Mouse (Mus musculus) intestine, postnatal 0 days (tissue): ENCODE results near the gene Prrx2. TPM values are rescaled to one million over a fixed set of nuclear protein-coding genes. Genes with fewer than 3 reads are reported as not detected.
A peak's percentile ranks its signal among the peaks of the same experiment; 100 is the strongest.
"Not testable (repeated sequence)": the region's sequence is repeated elsewhere in the genome, so short reads cannot be mapped to it uniquely, and the experiment has no call there.

Source experiments
- ATAC-seq: fragments of 200-750 bp; cut with Nextera tagmentation; 2 replicates; pipeline ENCODE4 v1.8.0; 2017; ENCODE audit warnings: mild to moderate bottlenecking, moderate TSS enrichment, moderate library complexity
- H3K27ac ChIP-seq: fragments of 300-500 bp; sonication (generic); 2 replicates; pipeline ENCODE4 v1.5.1; 2014; ENCODE audit warnings: mild to moderate bottlenecking, low read depth, low read length, moderate library complexity
- H3K27me3 ChIP-seq: fragments of 300-500 bp; sonication (generic); replicated peaks from 2 replicates; pipeline ENCODE4 v1.6.1; 2014; ENCODE audit warnings: low read length, mixed read lengths; ENCODE audit not compliant: control insufficient read depth, insufficient read depth
- H3K36me3 ChIP-seq: fragments of 300-500 bp; sonication (generic); 2 replicates; pipeline ENCODE4 v1.6.1; 2014; ENCODE audit warnings: mild to moderate bottlenecking, moderate library complexity; ENCODE audit not compliant: control insufficient read depth, insufficient read depth
- H3K4me1 ChIP-seq: fragments of 300-500 bp; sonication (generic); replicated peaks from 2 replicates; pipeline ENCODE4 v1.6.1; 2014; ENCODE audit warnings: antibody characterized with exemption, low read length, mixed read lengths; ENCODE audit not compliant: control insufficient read depth, insufficient read depth
- H3K4me2 ChIP-seq: fragments of 300-500 bp; sonication (generic); replicated peaks from 2 replicates; pipeline ENCODE4 v1.6.1; 2014; ENCODE audit warnings: low read depth, mild to moderate bottlenecking, moderate library complexity
- H3K4me3 ChIP-seq: fragments of 300-500 bp; sonication (generic); 2 replicates; pipeline ENCODE4 v1.5.1; 2014; ENCODE audit warnings: low read depth, low read length
- H3K9ac ChIP-seq: fragments of 300-500 bp; sonication (generic); 2 replicates; pipeline ENCODE4 v1.6.1; 2014; ENCODE audit warnings: mild to moderate bottlenecking, low read depth, low read length
- H3K9me3 ChIP-seq: fragments of 300-500 bp; sonication (generic); 2 replicates; pipeline ENCODE4 v1.6.1; 2016; ENCODE audit warnings: mixed run types; ENCODE audit not compliant: control insufficient read depth
- CTCF ChIP-seq: sonication (generic); IDR thresholded peaks from 2 replicates; pipeline ENCODE4 v1.5.1; 2016; ENCODE audit warnings: low read depth, mild to moderate bottlenecking, control low read depth, antibody characterized with exemption, moderate library complexity
- WGBS: fragments of 180-500 bp; shearing (Covaris S2); extraction: QIAGEN DNeasy Blood & Tissue Kit; methylation state at CpG from one replicate; pipeline ENCODE4 v1.1.7; 2014; 5-methylcytosine and 5-hydroxymethylcytosine counted together
- polyA plus RNA-seq: library from polyadenylated mRNA; unstranded; fragments of >200 nt; fragmentation: Nextera tagmentation; extraction: Ambion mirVana; gene quantifications from 2 replicates; pipeline ENCODE4 v1.2.1, GENCODE M21; 2015

Prrx2 gene
- polyA plus RNA-seq, 1 experiment from 2014 or later = 0.74 TPM

- peak within 1 kb of the TSS; percentile 72 for H3K4me2 ChIP-seq
- peak; percentile 84 for TF ChIP-seq CTCF
- H3K9me3 ChIP-seq = no peaks in the 10 kb centered on the region
- H3K9ac ChIP-seq = peak within 1 kb of the TSS; percentile 26
- no peaks in the 10 kb centered on the region for H3K36me3 ChIP-seq
- no peaks in the 10 kb centered on the region for H3K27me3 ChIP-seq
- peak; percentile 55 for ATAC-seq
- WGBS = under 1% methylated on average over 23 of the region's 23 CpGs
- H3K4me1 ChIP-seq = 0 out of 2 replicates have a peak, but pooled peaks cover 4% of the 10 kb centered on the region
- H3K4me3 ChIP-seq = peak within 1 kb of the TSS; percentile 23
- peak within 1 kb of the TSS; percentile 35 for H3K27ac ChIP-seq
These were observed 94.8 kb downstream of the Prrx2 start, which contains the start of gene Ptges for GRCm38 (mm10) chr2:30929483-30930045. TSS of gene Ptges (minus strand) at chr2:30929863.

GRCm38 (mm10) chr2:30930846-30931245, 96.1 kb downstream of the Prrx2 start:
- not testable (repeated sequence) for H3K4me2 ChIP-seq, H3K36me3 ChIP-seq, H3K27ac ChIP-seq, H3K4me1 ChIP-seq, H3K9me3 ChIP-seq, H3K27me3 ChIP-seq, H3K4me3 ChIP-seq, H3K9ac ChIP-seq, ATAC-seq
- WGBS = 92% methylated on average over 2 of the region's 2 CpGs

Other genes with a start within 250 kb of the Prrx2 start
- 0.53 and 0.63 TPM in 2 replicates for gene Cstad, start 239.9 kb upstream of the Prrx2 start, polyA plus RNA-seq
- 0.58 and 0.60 TPM in 2 replicates for gene 1700001O22Rik, start 31.3 kb upstream of the Prrx2 start, polyA plus RNA-seq
- gene Ntmt1, start 27.1 kb upstream of the Prrx2 start, polyA plus RNA-seq = 45.3 and 50.5 TPM in 2 replicates
- gene Asb6, start 4.6 kb upstream of the Prrx2 start, polyA plus RNA-seq = 12.9 and 13.0 TPM in 2 replicates
- gene Ptges, start 94.9 kb downstream of the Prrx2 start, polyA plus RNA-seq = 2.8 and 3.6 TPM in 2 replicates
- 13.3 and 14.6 TPM in 2 replicates for gene Tor1b, start 118.0 kb downstream of the Prrx2 start, polyA plus RNA-seq
- 90.3 and 95.4 TPM in 2 replicates for gene Tor1a, start 133.0 kb downstream of the Prrx2 start, polyA plus RNA-seq
- 28.2 and 29.3 TPM in 2 replicates for gene BC005624, start 147.2 kb downstream of the Prrx2 start, polyA plus RNA-seq
- gene Usp20, start 147.3 kb downstream of the Prrx2 start, polyA plus RNA-seq = 4.0 and 5.2 TPM in 2 replicates